Mouse (Mus musculus): ENCODE data around the gene Blmh. TPM values are rescaled to one million over a fixed set of nuclear protein-coding genes. Genes with fewer than 3 reads are reported as not detected.

Blmh gene
- polyA plus RNA-seq, 1 experiment = 58.3 TPM

DNA sequence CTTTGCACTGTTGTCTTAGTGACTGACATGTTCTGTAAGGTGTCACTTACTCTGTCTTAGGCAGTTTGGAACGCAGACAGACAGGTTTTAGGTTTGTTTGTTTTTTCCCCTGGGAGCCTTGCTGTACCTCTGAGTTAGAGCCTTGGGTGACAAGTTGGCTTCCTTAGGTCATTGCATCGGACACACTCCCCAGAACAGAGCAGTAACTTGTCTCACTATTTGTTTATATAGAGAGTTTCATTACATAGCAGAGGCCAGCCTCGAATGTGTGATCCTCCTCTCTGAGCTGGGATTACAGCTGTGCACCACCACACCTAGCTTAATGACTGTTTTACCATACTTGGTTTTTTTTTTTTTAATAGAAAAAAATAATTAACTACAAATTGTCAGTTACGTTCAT is 57.8 kb downstream of the Blmh start:
- TF ChIP-seq SRF (IDR thresholded peaks at IDR 0.05; ENCODE audit: control insufficient read depth, insufficient read length, low read depth) = no peak
- no peak for TF ChIP-seq POLR2AphosphoS2 (IDR thresholded peaks at IDR 0.05; ENCODE audit: insufficient read length, low read depth)
- no peak for TF ChIP-seq MAX (IDR thresholded peaks at IDR 0.05; ENCODE audit: low read depth)
- TF ChIP-seq CEBPB (IDR thresholded peaks at IDR 0.05; ENCODE audit: insufficient read depth, poor library complexity, severe bottlenecking) = no peak
- no peak for TF ChIP-seq TCF12 (IDR thresholded peaks at IDR 0.05; ENCODE audit: insufficient read depth, poor library complexity, severe bottlenecking)
- no peak for TF ChIP-seq POLR2A (IDR thresholded peaks at IDR 0.05; ENCODE audit: insufficient read length, low read depth)
- TF ChIP-seq TCF3 (IDR thresholded peaks at IDR 0.05; ENCODE audit: insufficient read length, low read depth) = no peak
- no peak for TF ChIP-seq MYOD1 (IDR thresholded peaks at IDR 0.05; ENCODE audit: control insufficient read depth in 1 of 3, insufficient read length in 2 of 3, low read depth in 2 of 3)
- TF ChIP-seq MYOG (IDR thresholded peaks at IDR 0.05; ENCODE audit: control insufficient read depth in 1 of 3, insufficient read depth in 1 of 3, insufficient read length in 2 of 3, low read depth in 2 of 3) = no peak
- no peak for TF ChIP-seq USF1 (IDR thresholded peaks at IDR 0.05; ENCODE audit: low read depth)
- TF ChIP-seq E2F4 (IDR thresholded peaks at IDR 0.05; ENCODE audit: insufficient read depth) = no peak
- no peak for TF ChIP-seq REST (IDR thresholded peaks at IDR 0.05; ENCODE audit: insufficient read depth, insufficient read length)
- Histone ChIP-seq H3K36me3 (ENCODE audit: control insufficient read depth, insufficient read depth) (peaks cover 4% of the 10 kb centered on the region), H3K27me3 (ENCODE audit: control insufficient read depth, insufficient read depth, insufficient read length) (no peaks in the 10 kb centered on the region), H3K79me2 (ENCODE audit: control insufficient read depth, insufficient read depth) (no peaks in the 10 kb centered on the region), H3K4me3 (no peak overlapping the region), H3ac (ENCODE audit: control insufficient read depth, insufficient read length) (no peak overlapping the region), H3K4me2 (ENCODE audit: low read depth) (no peak overlapping the region)

DNA sequence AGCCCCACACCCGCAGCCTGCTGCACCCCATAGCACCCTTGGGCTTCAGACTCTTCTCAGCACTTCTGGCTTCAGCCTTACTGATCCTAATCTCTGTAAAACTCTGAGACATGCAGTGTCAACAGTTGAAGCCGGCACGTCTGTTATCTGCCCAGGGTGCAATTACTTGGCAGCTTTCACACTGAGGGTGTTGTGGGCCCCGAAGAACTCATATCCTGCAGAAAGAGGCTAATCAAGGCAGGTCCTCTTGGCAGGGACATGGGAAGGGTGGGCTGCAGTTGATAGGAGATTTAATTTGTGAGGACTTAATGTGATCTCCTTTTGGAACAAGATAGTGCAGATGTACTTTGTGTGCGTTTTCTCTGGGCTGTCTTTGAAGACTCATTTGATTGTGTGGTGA is 59.0 kb downstream of the Blmh start:
- Histone ChIP-seq H3K79me2 (ENCODE audit: control insufficient read depth, insufficient read depth) (no peaks in the 10 kb centered on the region), H3K4me3 (no peak overlapping the region), H3ac (ENCODE audit: control insufficient read depth, insufficient read length) (no peak overlapping the region), H3K4me2 (ENCODE audit: low read depth) (no peak overlapping the region), H3K36me3 (ENCODE audit: control insufficient read depth, insufficient read depth) (no peaks in the 10 kb centered on the region), H3K27me3 (ENCODE audit: control insufficient read depth, insufficient read depth, insufficient read length) (no peaks in the 10 kb centered on the region)
- TF ChIP-seq POLR2A (IDR thresholded peaks at IDR 0.05; ENCODE audit: insufficient read length, low read depth) = no peak
- no peak for TF ChIP-seq TCF3 (IDR thresholded peaks at IDR 0.05; ENCODE audit: insufficient read length, low read depth)
- TF ChIP-seq TCF12 (IDR thresholded peaks at IDR 0.05; ENCODE audit: insufficient read depth, poor library complexity, severe bottlenecking) = no peak
- TF ChIP-seq MYOG (IDR thresholded peaks at IDR 0.05; ENCODE audit: control insufficient read depth in 1 of 3, insufficient read depth in 1 of 3, insufficient read length in 2 of 3, low read depth in 2 of 3) = no peak
- TF ChIP-seq CEBPB (IDR thresholded peaks at IDR 0.05; ENCODE audit: insufficient read depth, poor library complexity, severe bottlenecking) = no peak
- no peak for TF ChIP-seq E2F4 (IDR thresholded peaks at IDR 0.05; ENCODE audit: insufficient read depth)
- no peak for TF ChIP-seq MAX (IDR thresholded peaks at IDR 0.05; ENCODE audit: low read depth)
- TF ChIP-seq SRF (IDR thresholded peaks at IDR 0.05; ENCODE audit: control insufficient read depth, insufficient read length, low read depth) = no peak
- no peak for TF ChIP-seq REST (IDR thresholded peaks at IDR 0.05; ENCODE audit: insufficient read depth, insufficient read length)
- TF ChIP-seq MYOD1 (IDR thresholded peaks at IDR 0.05; ENCODE audit: control insufficient read depth in 1 of 3, insufficient read length in 2 of 3, low read depth in 2 of 3) = no peak
- no peak for TF ChIP-seq POLR2AphosphoS2 (IDR thresholded peaks at IDR 0.05; ENCODE audit: insufficient read length, low read depth)
- no peak for TF ChIP-seq USF1 (IDR thresholded peaks at IDR 0.05; ENCODE audit: low read depth)

DNA sequence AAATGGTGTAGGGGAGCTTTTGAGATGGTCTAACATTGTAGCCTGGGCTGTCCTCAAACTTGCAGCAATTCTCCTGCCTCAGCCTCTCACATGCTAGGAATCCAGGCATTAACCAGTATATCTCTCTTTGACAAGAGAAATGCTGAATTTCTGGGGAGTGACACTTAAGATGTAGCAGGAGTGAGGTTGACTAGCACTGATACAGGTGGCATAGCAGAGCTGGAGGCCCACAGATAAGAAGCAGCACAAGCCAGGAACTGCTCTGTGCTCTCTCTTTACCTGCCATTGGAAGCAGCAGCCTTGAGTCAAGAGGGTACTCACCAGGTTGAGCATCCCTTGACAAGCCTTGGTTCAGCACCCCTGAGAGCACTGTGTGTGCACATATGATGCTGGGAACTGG is 59.6 kb downstream of the Blmh start:
- Histone ChIP-seq H3K36me3 (ENCODE audit: control insufficient read depth, insufficient read depth) (no peaks in the 10 kb centered on the region), H3K4me3 (no peak overlapping the region), H3K79me2 (ENCODE audit: control insufficient read depth, insufficient read depth) (no peaks in the 10 kb centered on the region), H3K27me3 (ENCODE audit: control insufficient read depth, insufficient read depth, insufficient read length) (no peaks in the 10 kb centered on the region), H3K4me2 (ENCODE audit: low read depth) (no peak overlapping the region), H3ac (ENCODE audit: control insufficient read depth, insufficient read length) (no peak overlapping the region)
- TF ChIP-seq E2F4 (IDR thresholded peaks at IDR 0.05; ENCODE audit: insufficient read depth) (no peak), POLR2AphosphoS2 (IDR thresholded peaks at IDR 0.05; ENCODE audit: insufficient read length, low read depth) (no peak), CEBPB (IDR thresholded peaks at IDR 0.05; ENCODE audit: insufficient read depth, poor library complexity, severe bottlenecking) (no peak), MAX (IDR thresholded peaks at IDR 0.05; ENCODE audit: low read depth) (no peak), USF1 (IDR thresholded peaks at IDR 0.05; ENCODE audit: low read depth) (no peak), MYOG (IDR thresholded peaks at IDR 0.05; ENCODE audit: control insufficient read depth in 1 of 3, insufficient read depth in 1 of 3, insufficient read length in 2 of 3, low read depth in 2 of 3) (no peak), TCF3 (IDR thresholded peaks at IDR 0.05; ENCODE audit: insufficient read length, low read depth) (no peak)

DNA sequence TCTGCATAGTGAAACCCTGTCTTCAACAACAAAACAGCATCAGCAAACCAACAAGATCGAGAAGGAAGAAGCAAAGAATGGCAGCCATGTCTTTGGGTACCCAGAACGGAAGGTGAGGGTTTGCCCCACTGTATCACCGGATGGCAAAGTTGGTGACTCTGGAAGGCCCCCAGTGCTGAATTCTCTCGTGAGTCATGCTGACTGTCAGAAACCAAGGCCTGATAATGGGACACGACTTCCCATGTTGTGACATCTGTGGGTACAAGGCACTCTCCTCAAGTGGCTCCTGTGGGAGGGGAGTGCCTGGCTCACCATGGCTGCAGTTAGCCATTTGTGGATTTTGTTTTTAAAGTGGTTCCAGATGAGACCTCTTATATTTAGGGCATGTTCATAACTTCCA is 66.2 kb downstream of the Blmh start:
- no peak overlapping the region for H3K4me2 ChIP-seq (ENCODE audit: low read depth)
- no peak overlapping the region for H3K4me3 ChIP-seq
- H3ac ChIP-seq (ENCODE audit: control insufficient read depth, insufficient read length) = no peak overlapping the region
- TF ChIP-seq SRF (IDR thresholded peaks at IDR 0.05; ENCODE audit: control insufficient read depth, insufficient read length, low read depth) (no peak), USF1 (IDR thresholded peaks at IDR 0.05; ENCODE audit: low read depth) (no peak), MYOG (IDR thresholded peaks at IDR 0.05; ENCODE audit: control insufficient read depth in 1 of 3, insufficient read depth in 1 of 3, insufficient read length in 2 of 3, low read depth in 2 of 3) (no peak), POLR2AphosphoS2 (IDR thresholded peaks at IDR 0.05; ENCODE audit: insufficient read length, low read depth) (no peak), CEBPB (IDR thresholded peaks at IDR 0.05; ENCODE audit: insufficient read depth, poor library complexity, severe bottlenecking) (no peak), TCF3 (IDR thresholded peaks at IDR 0.05; ENCODE audit: insufficient read length, low read depth) (no peak), REST (IDR thresholded peaks at IDR 0.05; ENCODE audit: insufficient read depth, insufficient read length) (no peak), TCF12 (IDR thresholded peaks at IDR 0.05; ENCODE audit: insufficient read depth, poor library complexity, severe bottlenecking) (no peak), MAX (IDR thresholded peaks at IDR 0.05; ENCODE audit: low read depth) (no peak), POLR2A (IDR thresholded peaks at IDR 0.05; ENCODE audit: insufficient read length, low read depth) (no peak), MYOD1 (IDR thresholded peaks at IDR 0.05; ENCODE audit: control insufficient read depth in 1 of 3, insufficient read length in 2 of 3, low read depth in 2 of 3) (no peak), E2F4 (IDR thresholded peaks at IDR 0.05; ENCODE audit: insufficient read depth) (no peak)
- peaks cover 4% of the 10 kb centered on the region for H3K27me3 ChIP-seq (ENCODE audit: control insufficient read depth, insufficient read depth, insufficient read length)
- H3K79me2 ChIP-seq (ENCODE audit: control insufficient read depth, insufficient read depth) = no peaks in the 10 kb centered on the region
- H3K36me3 ChIP-seq (ENCODE audit: control insufficient read depth, insufficient read depth) = no peaks in the 10 kb centered on the region

Measured in myocyte (in vitro differentiated cells).